Mouse (Mus musculus): ENCODE results near the gene Pck1.

The Pck1 gene

GRCm38 (mm10) chr2:173173521-173174511, 21.0 kb downstream of the Pck1 start:
- DNase-seq (ENCODE audit: low read depth, low spot score): peak; percentile 87

- DNase-seq (ENCODE audit: low read depth, low spot score): no peak
Observed at GRCm38 (mm10) chr2:173174569-173174968, 21.7 kb downstream of the Pck1 start.

- DNase-seq (ENCODE audit: low read depth, low spot score): no peak
Observed at GRCm38 (mm10) chr2:173175703-173176102, 22.9 kb downstream of the Pck1 start.

- DNase-seq (ENCODE audit: low read depth, low spot score): no peak
Observed at GRCm38 (mm10) chr2:173177481-173177880, 24.6 kb downstream of the Pck1 start.

GRCm38 (mm10) chr2:173177951-173178350, 25.1 kb downstream of the Pck1 start:
- no peak for DNase-seq (ENCODE audit: low read depth, low spot score)

GRCm38 (mm10) chr2:173179046-173179445, 26.2 kb downstream of the Pck1 start:
- DNase-seq (ENCODE audit: low read depth, low spot score): no peak

- DNase-seq (ENCODE audit: low read depth, low spot score): no peak
Observed at GRCm38 (mm10) chr2:173180026-173180425, 27.2 kb downstream of the Pck1 start.

GRCm38 (mm10) chr2:173180721-173181388, 28.0 kb downstream of the Pck1 start:
- no peak for DNase-seq (ENCODE audit: low read depth, low spot score)

- no peak for DNase-seq (ENCODE audit: low read depth, low spot score)
Observed at GRCm38 (mm10) chr2:173181486-173181885, 28.6 kb downstream of the Pck1 start.

- DNase-seq (ENCODE audit: low read depth, low spot score): no peak
Observed at GRCm38 (mm10) chr2:173181901-173182300, 29.1 kb downstream of the Pck1 start.

GRCm38 (mm10) chr2:173182796-173183195, 29.9 kb downstream of the Pck1 start:
- no peak for DNase-seq (ENCODE audit: low read depth, low spot score)

- DNase-seq (ENCODE audit: low read depth, low spot score): no peak
Observed at GRCm38 (mm10) chr2:173183311-173183710, 30.5 kb downstream of the Pck1 start.

- peak; percentile 54 for DNase-seq (ENCODE audit: low read depth, low spot score)
Observed at GRCm38 (mm10) chr2:173183836-173184460, 31.1 kb downstream of the Pck1 start.

- no peak for DNase-seq (ENCODE audit: low read depth, low spot score)
Observed at GRCm38 (mm10) chr2:173184475-173185080, 31.7 kb downstream of the Pck1 start.

GRCm38 (mm10) chr2:173185282-173185681, 32.4 kb downstream of the Pck1 start:
- no peak for DNase-seq (ENCODE audit: low read depth, low spot score)

GRCm38 (mm10) chr2:173186047-173186943, 33.4 kb downstream of the Pck1 start:
- peak; percentile 70 for DNase-seq (ENCODE audit: low read depth, low spot score)

GRCm38 (mm10) chr2:173187182-173187855, 34.5 kb downstream of the Pck1 start:
- DNase-seq (ENCODE audit: low read depth, low spot score): peak; percentile 90

GRCm38 (mm10) chr2:173194796-173195195, 41.9 kb downstream of the Pck1 start:
- no peak for DNase-seq (ENCODE audit: low read depth, low spot score)

- no peak for DNase-seq (ENCODE audit: low read depth, low spot score)
Observed at GRCm38 (mm10) chr2:173202924-173203689, 50.3 kb downstream of the Pck1 start.
